Mouse (Mus musculus) stomach, postnatal 0 days (tissue): ENCODE results near the gene Sptlc2.

Experiments used
- CTCF ChIP-seq: IDR thresholded peaks from 2 replicates; pipeline ENCODE4 v1.5.1; 2016; ENCODE audit warnings: antibody characterized with exemption, low read depth, mild to moderate bottlenecking, moderate library complexity
- EP300 ChIP-seq: optimal IDR thresholded peaks from 2 replicates; pipeline ENCODE3; 2016; ENCODE audit warnings: antibody characterized with exemption

GRCm38 (mm10) chr12:87423700-87424099 is 35.5 kb upstream of the Sptlc2 start:
- TF ChIP-seq EP300 (no peak), CTCF (no peak)
